In the genomic region with DNA sequence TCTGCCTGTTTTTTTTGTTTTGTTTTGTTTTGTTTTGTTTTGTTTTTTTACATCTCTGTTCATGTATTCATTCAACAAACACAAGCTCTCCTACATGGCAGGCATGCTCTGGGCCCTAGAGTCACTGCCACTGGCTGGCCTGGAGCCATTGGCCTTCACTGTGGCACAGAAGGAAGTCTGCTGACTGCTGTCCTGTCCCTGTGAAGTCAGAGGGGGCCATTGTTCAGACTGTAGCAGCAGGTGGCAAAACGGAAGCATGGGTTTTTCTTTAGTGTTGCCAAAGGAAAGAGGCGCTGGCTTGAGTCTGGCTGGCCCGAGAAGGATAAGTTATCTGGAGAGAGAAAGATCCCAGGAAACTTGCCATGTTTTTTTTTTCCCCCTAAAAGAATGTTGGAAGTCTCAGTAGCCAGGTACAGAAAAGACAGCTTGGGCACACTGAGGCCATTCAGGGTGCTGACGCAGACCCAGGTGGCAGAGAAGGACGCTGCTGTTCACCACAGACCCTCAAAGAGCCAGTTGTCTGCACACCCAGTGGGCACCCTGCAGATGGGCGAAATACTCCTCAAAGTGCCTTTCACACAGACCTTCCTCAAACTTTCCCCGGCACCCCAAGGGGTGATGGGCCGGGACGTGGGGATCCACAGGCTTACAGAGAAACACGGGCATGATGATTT, we compare ENCODE assay signal across 11 mouse cellular contexts. TPM values are rescaled to one million over a fixed set of nuclear protein-coding genes. Genes with fewer than 3 reads are reported as not detected.
DNase-seq lines count a peak whose midpoint lies in the region; ATAC-seq lines count a peak whose summit lies in the region.
"Had no signal": no experiment of that assay in that cellular context is flagged by ENCODE, and none has a peak within 500 bp of the region (broad histone marks: within the 10 kb centered on the region; RNA-seq: fewer than 3 reads in every experiment).

No protein-coding gene starts in this region.

- H3K4me2 ChIP-seq in hindbrain, embryonic 12.5 days (replicated peaks) = no peak overlapping the region
- no peak overlapping the region for H3K4me2 ChIP-seq in hindbrain, embryonic 11.5 days (replicated peaks; ENCODE audit: low read depth, low read length)

- no peak for DNase-seq in hindbrain, embryonic 11.5 days (ENCODE audit: low spot score)
- DNase-seq in right cerebral cortex, adult 18-20 months = peak; percentile 30
- DNase-seq in right cerebral cortex, postnatal 25 days = no peak
- DNase-seq in layer of hippocampus, adult 9-11 months = peak; percentile 77
- peak; percentile 34 for DNase-seq in right cerebral cortex, postnatal 14 days
- no peak for DNase-seq in frontal cortex, postnatal 36 days (ENCODE audit: low spot score in 2 of 2)
- no peak for DNase-seq in adrenal gland, postnatal 14 days
- DNase-seq: lung, postnatal 36 days; spleen, adult 18-20 months; thymus, adult 18-20 months had no signal

- peak overlapping the region; percentile 55 for H3K27ac ChIP-seq in hindbrain, embryonic 12.5 days
- no peak overlapping the region for H3K27ac ChIP-seq in hindbrain, embryonic 11.5 days (ENCODE audit: low read depth, low read length)

- H3K9ac ChIP-seq in hindbrain, embryonic 12.5 days = no peak overlapping the region
- no peak overlapping the region for H3K9ac ChIP-seq in hindbrain, embryonic 11.5 days (ENCODE audit: low read depth, low read length)

- no peak overlapping the region for H3K4me3 ChIP-seq in hindbrain, embryonic 12.5 days
- no peak overlapping the region for H3K4me3 ChIP-seq in hindbrain, embryonic 11.5 days (ENCODE audit: low read depth, low read length)

- no peaks in the 10 kb centered on the region for H3K9me3 ChIP-seq in hindbrain, embryonic 12.5 days (replicated peaks)
- H3K9me3 ChIP-seq in hindbrain, embryonic 11.5 days (ENCODE audit: control insufficient read depth, low read length) = no peaks in the 10 kb centered on the region

- H3K4me1 ChIP-seq in hindbrain, embryonic 12.5 days = peaks cover 11% of the 10 kb centered on the region
- H3K4me1 ChIP-seq in hindbrain, embryonic 11.5 days (replicated peaks; ENCODE audit: control insufficient read depth, insufficient read depth, low read length) = no peaks in the 10 kb centered on the region

- no peak for ATAC-seq in hindbrain, embryonic 12.5 days (ENCODE audit: low FRiP score)
- no peak for ATAC-seq in hindbrain, embryonic 11.5 days (ENCODE audit: low FRiP score)

- no peaks in the 10 kb centered on the region for H3K36me3 ChIP-seq in hindbrain, embryonic 12.5 days
- H3K36me3 ChIP-seq in hindbrain, embryonic 11.5 days (ENCODE audit: control insufficient read depth, insufficient read depth, low read length) = no peaks in the 10 kb centered on the region

- peaks cover 29% of the 10 kb centered on the region for H3K27me3 ChIP-seq in hindbrain, embryonic 12.5 days
- peaks cover 9% of the 10 kb centered on the region for H3K27me3 ChIP-seq in hindbrain, embryonic 11.5 days (ENCODE audit: control insufficient read depth, insufficient read depth, low read length)

- WGBS in hindbrain, embryonic 12.5 days = 66% methylated on average over 10 of the region's 10 CpGs
- 73% methylated on average over 10 of the region's 10 CpGs for WGBS in hindbrain, embryonic 11.5 days

RNA-seq across cellular contexts. Expression of gene Zfpm1, which starts 57.8 kb away (rescaled TPM):
- 2.5 and 3.3 TPM in 2 replicates for polyA plus RNA-seq in hindbrain, embryonic 12.5 days (2016; fragmentation: Nextera tagmentation; extraction: Ambion mirVana)
- 1.6 and 1.9 TPM in 2 replicates for polyA plus RNA-seq in hindbrain, embryonic 11.5 days (2014; fragmentation: Nextera tagmentation; extraction: Ambion mirVana)
- total RNA-seq in adrenal gland, postnatal 14 days (2021) = 23.6 and 24.6 TPM in 2 replicates

Comparison
In these comparisons a context has a peak if more than half of its experiments do, and no peak if none do; other contexts are left out.
1. DNase-seq: peak in right cerebral cortex, adult 18-20 months (single experiment), layer of hippocampus, adult 9-11 months (single experiment) and right cerebral cortex, postnatal 14 days (single experiment); none in hindbrain, embryonic 11.5 days (single experiment), right cerebral cortex, postnatal 25 days (single experiment), frontal cortex, postnatal 36 days (0 of 2) and adrenal gland, postnatal 14 days (single experiment).